Comparison of ENCODE assay signal across 7 mouse cellular contexts in the genomic region with DNA sequence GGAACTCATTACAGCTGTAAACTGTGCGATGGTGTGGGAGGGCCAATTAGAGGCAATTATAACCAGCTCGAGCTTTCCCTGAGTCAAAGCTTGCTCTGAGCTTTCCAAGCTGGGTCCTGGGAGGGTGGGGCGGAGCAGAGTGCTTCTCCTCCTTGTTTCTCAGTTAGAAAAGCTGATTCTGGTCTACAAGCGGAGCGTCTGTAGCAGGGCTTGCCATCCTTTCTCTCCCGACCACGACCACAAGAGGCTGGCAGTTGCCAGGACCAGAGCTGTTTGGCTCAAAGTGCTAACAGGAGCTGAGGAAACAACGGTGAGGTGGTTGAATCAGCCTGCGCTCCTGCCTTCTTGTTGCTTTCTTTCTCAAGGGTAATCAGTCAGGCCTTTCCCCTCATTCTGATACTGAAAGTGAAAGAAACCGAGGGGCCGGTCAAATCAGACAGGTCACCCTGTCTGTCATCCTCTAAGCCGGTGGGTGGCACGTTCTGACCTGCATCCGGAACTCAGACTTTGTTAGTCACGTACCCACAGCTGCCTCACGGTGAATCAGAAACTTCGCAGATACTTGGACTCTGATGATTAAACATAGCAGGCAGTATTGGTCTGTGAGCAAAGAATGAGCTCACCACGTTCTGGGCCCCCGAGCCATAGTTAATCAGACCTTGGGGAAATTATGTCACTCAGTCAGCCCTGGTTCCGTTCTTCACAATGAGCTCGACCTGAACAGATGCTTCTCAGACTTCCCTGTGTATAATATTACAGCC.
DNase-seq lines count a peak whose midpoint lies in the region; ATAC-seq and TF ChIP-seq lines count a peak whose summit lies in the region.

No protein-coding gene starts in this region.

- DNase-seq in CH12.LX (ENCODE audit: extremely low read depth), result peak; percentile 91
- DNase-seq in adrenal gland, postnatal 10 days, result peak; percentile 49
- peak; percentile 37 for DNase-seq in hindbrain, embryonic 11.5 days (ENCODE audit: low spot score)
- peak; percentile 23 to 68 for DNase-seq in left cerebral cortex, adult 2 months (ENCODE audit: extremely low spot score in 1 of 2, low spot score in 2 of 2)
- peak; percentile 73 for DNase-seq in lung, postnatal 36 days
- peak; percentile 65 to 71 for DNase-seq in right cerebral cortex, postnatal 10 days (ENCODE audit: low spot score in 2 of 2)

- TF ChIP-seq POLR2A in CH12.LX (IDR thresholded peaks at IDR 0.05; ENCODE audit: low read depth, low read length), result peak; percentile 53

- 18% methylated on average over 21 of the region's 21 CpGs for WGBS in forebrain, embryonic 13.5 days
- 29% methylated on average over 21 of the region's 21 CpGs for WGBS in hindbrain, embryonic 11.5 days

- peaks cover 12% of the 10 kb centered on the region for H3K9me3 ChIP-seq in CH12.LX (replicated peaks; ENCODE audit: low read length)
- H3K9me3 ChIP-seq in forebrain, embryonic 13.5 days (replicated peaks), result 0 out of 2 replicates have a peak, but pooled peaks cover 4% of the 10 kb centered on the region
- H3K9me3 ChIP-seq in hindbrain, embryonic 11.5 days (ENCODE audit: control insufficient read depth, low read length), result no peaks in the 10 kb centered on the region

- H3K27me3 ChIP-seq in CH12.LX (replicated peaks), result no peaks in the 10 kb centered on the region
- no peaks in the 10 kb centered on the region for H3K27me3 ChIP-seq in forebrain, embryonic 13.5 days
- no peaks in the 10 kb centered on the region for H3K27me3 ChIP-seq in hindbrain, embryonic 11.5 days (ENCODE audit: control insufficient read depth, insufficient read depth, low read length)

- TF ChIP-seq EP300 in CH12.LX (IDR thresholded peaks at IDR 0.05; ENCODE audit: low read length), result no peak; the same call in 1 of the 2 replicates

- peak overlapping the region; percentile 72 for H3K4me2 ChIP-seq in CH12.LX (ENCODE audit: insufficient read depth, low read depth, poor library complexity, severe bottlenecking)
- H3K4me2 ChIP-seq in forebrain, embryonic 13.5 days, result peak overlapping the region; percentile 54
- H3K4me2 ChIP-seq in hindbrain, embryonic 11.5 days (replicated peaks; ENCODE audit: low read depth, low read length), result peak overlapping the region; percentile 24; the same call in 1 of the 2 replicates

- peaks cover 21 to 49% of the 10 kb centered on the region in 2 experiments for H3K36me3 ChIP-seq in CH12.LX (replicated peaks in 1 of 2; ENCODE audit: control insufficient read depth in 1 of 2, insufficient read depth in 1 of 2, low read length in 1 of 2)
- H3K36me3 ChIP-seq in forebrain, embryonic 13.5 days (ENCODE audit: poor library complexity, severe bottlenecking), result no peaks in the 10 kb centered on the region
- no peaks in the 10 kb centered on the region for H3K36me3 ChIP-seq in hindbrain, embryonic 11.5 days (ENCODE audit: control insufficient read depth, insufficient read depth, low read length)

- H3K27ac ChIP-seq in CH12.LX (ENCODE audit: insufficient read depth, low read depth), result peak overlapping the region; percentile 97
- H3K27ac ChIP-seq in forebrain, embryonic 13.5 days, result no peak overlapping the region
- H3K27ac ChIP-seq in hindbrain, embryonic 11.5 days (ENCODE audit: low read depth, low read length), result no peak overlapping the region
- peak overlapping the region; percentile 45; the same call in 1 of the 2 replicates for H3K27ac ChIP-seq in left cerebral cortex, adult 2 months

- H3K4me3 ChIP-seq in CH12.LX (replicated peaks in 1 of 3; ENCODE audit: low read depth in 2 of 3, low read length in 2 of 3, poor library complexity in 1 of 3), result peak overlapping the region; percentile 55 to 60 (median 59)
- H3K4me3 ChIP-seq in forebrain, embryonic 13.5 days, result peak overlapping the region; percentile 25
- no peak overlapping the region for H3K4me3 ChIP-seq in hindbrain, embryonic 11.5 days (ENCODE audit: low read depth, low read length)
- peak overlapping the region; percentile 39 for H3K4me3 ChIP-seq in left cerebral cortex, adult 2 months

- ATAC-seq in forebrain, embryonic 13.5 days, result peak; percentile 85
- peak; percentile 25; the same call in 1 of the 2 replicates for ATAC-seq in hindbrain, embryonic 11.5 days (ENCODE audit: low FRiP score)

- in situ Hi-C loops in CH12.LX (cut with MboI; ENCODE audit: low pct_ligation_motif_present, low pct_unique_long_range_greater_than_20kb, low sequenced_read_pairs), result no loop called here

- intact Hi-C loops in left cerebral cortex, adult 2 months (cut with DNase I), result loop anchor here (2.0 kb wide), 1 partner anchor 25 kb away; no protein-coding TSS in a partner anchor

- peaks cover 23 to 40% of the 10 kb centered on the region in 2 experiments for H3K4me1 ChIP-seq in CH12.LX (ENCODE audit: control insufficient read depth in 1 of 2, insufficient read depth in 2 of 2)
- peaks cover 35% of the 10 kb centered on the region for H3K4me1 ChIP-seq in forebrain, embryonic 13.5 days
- H3K4me1 ChIP-seq in hindbrain, embryonic 11.5 days (replicated peaks; ENCODE audit: control insufficient read depth, insufficient read depth, low read length), result 0 out of 2 replicates have a peak, but pooled peaks cover 4% of the 10 kb centered on the region

- no peaks in the 10 kb centered on the region for H3K79me2 ChIP-seq in CH12.LX (replicated peaks; ENCODE audit: control insufficient read depth, extremely low read depth, insufficient read depth, poor library complexity, severe bottlenecking)

- TF ChIP-seq RAD21 in CH12.LX (IDR thresholded peaks at IDR 0.05; ENCODE audit: low read depth, low read length), result no peak; the same call in 1 of the 2 replicates

- dilution Hi-C loops in CH12.LX (cut with MboI; ENCODE audit: extremely low pct_ligation_motif_present, extremely low pct_unique_long_range_greater_than_20kb, low sequenced_read_pairs), result no loop called here

- TF ChIP-seq CTCF in CH12.LX (conservative IDR thresholded peaks at IDR 0.05 in 1 of 2, IDR thresholded peaks at IDR 0.05 in 1 of 2; ENCODE audit: low read depth in 2 of 2, low read length in 2 of 2), result no peak
- no peak for TF ChIP-seq CTCF in left cerebral cortex, adult 2 months (IDR thresholded peaks at IDR 0.05)

- peak overlapping the region; percentile 61 for H3K9ac ChIP-seq in CH12.LX (ENCODE audit: insufficient read depth, low read depth)
- peak overlapping the region; percentile 8; the same call in 1 of the 2 replicates for H3K9ac ChIP-seq in forebrain, embryonic 13.5 days
- H3K9ac ChIP-seq in hindbrain, embryonic 11.5 days (ENCODE audit: low read depth, low read length), result no peak overlapping the region

TF ChIP-seq in CH12.LX, 34 proteins besides CTCF, POLR2A, EP300 and RAD21 (continues in another document):
- no peak for TF ChIP-seq SMC3 (IDR thresholded peaks at IDR 0.05; ENCODE audit: low read depth, low read length)
- TF ChIP-seq ELF1 (IDR thresholded peaks at IDR 0.05; ENCODE audit: low read depth, low read length), result peak; percentile 69; the same call in 1 of the 2 replicates
- TF ChIP-seq ZKSCAN1 (IDR thresholded peaks at IDR 0.05; ENCODE audit: borderline replicate concordance, low read depth, low read length), result no peak
- TF ChIP-seq UBTF (IDR thresholded peaks at IDR 0.05; ENCODE audit: low read depth, low read length), result 0 out of 2 replicates have a peak, but pooled peaks have one; percentile 22
- peak; percentile 38; the same call in 1 of the 2 replicates for TF ChIP-seq NELFE (IDR thresholded peaks at IDR 0.05; ENCODE audit: low read depth, low read length)
- no peak for TF ChIP-seq USF1 (IDR thresholded peaks at IDR 0.05; ENCODE audit: low read depth, low read length)
- no peak for TF ChIP-seq ZC3H11A (IDR thresholded peaks at IDR 0.05; ENCODE audit: low read depth, low read length)
- TF ChIP-seq ZNF384 (IDR thresholded peaks at IDR 0.05; ENCODE audit: low read depth, low read length), result no peak
- no peak for TF ChIP-seq KAT2A (IDR thresholded peaks at IDR 0.05; ENCODE audit: insufficient replicate concordance, low read length)
- peak; percentile 100 for TF ChIP-seq BHLHE40 (IDR thresholded peaks at IDR 0.05; ENCODE audit: low read depth, low read length)
- TF ChIP-seq MAZ (IDR thresholded peaks at IDR 0.05; ENCODE audit: low read depth, low read length), result peak; percentile 76; the same call in 1 of the 2 replicates
- no peak for TF ChIP-seq CHD1 (IDR thresholded peaks at IDR 0.05; ENCODE audit: low read depth, low read length)
- TF ChIP-seq ETS1 (conservative IDR thresholded peaks at IDR 0.05; ENCODE audit: low read depth, low read length), result peak; percentile 100
- TF ChIP-seq E2F4 (IDR thresholded peaks at IDR 0.05; ENCODE audit: insufficient replicate concordance, low read depth, low read length), result no peak
- peak; percentile 32; the same call in 1 of the 2 replicates for TF ChIP-seq JUN (IDR thresholded peaks at IDR 0.05; ENCODE audit: insufficient read depth, low read depth, low read length)
- TF ChIP-seq MAFK (IDR thresholded peaks at IDR 0.05; ENCODE audit: insufficient replicate concordance, low read length), result no peak
- TF ChIP-seq MEF2A (IDR thresholded peaks at IDR 0.05; ENCODE audit: borderline replicate concordance, low read depth, low read length), result peak; percentile 61; the same call in 1 of the 2 replicates
- TF ChIP-seq NRF1 (IDR thresholded peaks at IDR 0.05; ENCODE audit: low read depth, low read length), result no peak
- TF ChIP-seq TBP (conservative IDR thresholded peaks at IDR 0.05; ENCODE audit: low read depth, low read length), result 0 out of 2 replicates have a peak, but pooled peaks have one; percentile 45
- TF ChIP-seq POLR2AphosphoS2 (IDR thresholded peaks at IDR 0.05; ENCODE audit: low read depth, low read length), result no peak
- peak; percentile 80; the same call in 1 of the 2 replicates for TF ChIP-seq RCOR1 (conservative IDR thresholded peaks at IDR 0.05; ENCODE audit: low read depth, low read length)
- 0 out of 2 replicates have a peak, but pooled peaks have one; percentile 17 for TF ChIP-seq JUND (conservative IDR thresholded peaks at IDR 0.05; ENCODE audit: low read depth, low read length)
- peak; percentile 53 for TF ChIP-seq HCFC1 (IDR thresholded peaks at IDR 0.05; ENCODE audit: low read depth, low read length)
- peak; percentile 85 for TF ChIP-seq MXI1 (IDR thresholded peaks at IDR 0.05; ENCODE audit: low read depth, low read length)
- TF ChIP-seq SIN3A (IDR thresholded peaks at IDR 0.05; ENCODE audit: low read length), result peak; percentile 90
- TF ChIP-seq PAX5 (IDR thresholded peaks at IDR 0.05; ENCODE audit: low read length), result no peak
- no peak for TF ChIP-seq USF2 (conservative IDR thresholded peaks at IDR 0.05; ENCODE audit: low read depth, low read length)
- TF ChIP-seq GABPA (IDR thresholded peaks at IDR 0.05; ENCODE audit: insufficient replicate concordance, low read depth, low read length), result no peak
- TF ChIP-seq CHD2 (IDR thresholded peaks at IDR 0.05; ENCODE audit: low read length), result no peak
- peak; percentile 74; the same call in 1 of the 2 replicates for TF ChIP-seq MYC (IDR thresholded peaks at IDR 0.05; ENCODE audit: low read depth, low read length)
- TF ChIP-seq ZMIZ1 (IDR thresholded peaks at IDR 0.05; ENCODE audit: low read depth, low read length), result no peak

Comparison
In these comparisons a context has a peak if more than half of its experiments do, and no peak if none do; other contexts are left out.
1. DNase-seq: peak in every context shown above with its lines; median percentile 91 in CH12.LX; 73 in lung, postnatal 36 days; 68 in right cerebral cortex, postnatal 10 days; 49 in adrenal gland, postnatal 10 days; 46 in left cerebral cortex, adult 2 months; 37 in hindbrain, embryonic 11.5 days.
2. H3K27ac ChIP-seq: peak in CH12.LX (single experiment) and left cerebral cortex, adult 2 months (single experiment); none in forebrain, embryonic 13.5 days (single experiment) and hindbrain, embryonic 11.5 days (single experiment).
3. Peak in every context shown above with its lines, with median percentiles within 50 percentile points of each other: H3K4me2 ChIP-seq.